Mouse (Mus musculus) thymus, adult 2 months (tissue): Measurements from ENCODE around the gene Pitpnm2.

ENCODE experiments used
- CTCF ChIP-seq: fragments of 200-500 bp; IDR thresholded peaks from 2 replicates; pipeline ENCODE4 v1.5.1; 2012; ENCODE audit warnings: mild to moderate bottlenecking, control low read depth, low read length, moderate library complexity, borderline replicate concordance; ENCODE audit not compliant: control insufficient read depth, poor library complexity, insufficient read depth; ENCODE audit errors: extremely low read depth
- POLR2A ChIP-seq: fragments of 200-500 bp; IDR thresholded peaks from 2 replicates; pipeline ENCODE4 v1.6.1; 2012; ENCODE audit warnings: mild to moderate bottlenecking, low read length, control low read depth, moderate library complexity; ENCODE audit not compliant: control insufficient read depth, poor library complexity, insufficient read depth; ENCODE audit errors: extremely low read depth

- TF ChIP-seq CTCF: no peak
- TF ChIP-seq POLR2A: no peak
These were observed 77.3 kb downstream of the Pitpnm2 start for GRCm38 (mm10) chr5:124172246-124172645.
